Mouse (Mus musculus): Measurements from ENCODE around the gene Dnase1l1.

Gene Dnase1l1

DNA sequence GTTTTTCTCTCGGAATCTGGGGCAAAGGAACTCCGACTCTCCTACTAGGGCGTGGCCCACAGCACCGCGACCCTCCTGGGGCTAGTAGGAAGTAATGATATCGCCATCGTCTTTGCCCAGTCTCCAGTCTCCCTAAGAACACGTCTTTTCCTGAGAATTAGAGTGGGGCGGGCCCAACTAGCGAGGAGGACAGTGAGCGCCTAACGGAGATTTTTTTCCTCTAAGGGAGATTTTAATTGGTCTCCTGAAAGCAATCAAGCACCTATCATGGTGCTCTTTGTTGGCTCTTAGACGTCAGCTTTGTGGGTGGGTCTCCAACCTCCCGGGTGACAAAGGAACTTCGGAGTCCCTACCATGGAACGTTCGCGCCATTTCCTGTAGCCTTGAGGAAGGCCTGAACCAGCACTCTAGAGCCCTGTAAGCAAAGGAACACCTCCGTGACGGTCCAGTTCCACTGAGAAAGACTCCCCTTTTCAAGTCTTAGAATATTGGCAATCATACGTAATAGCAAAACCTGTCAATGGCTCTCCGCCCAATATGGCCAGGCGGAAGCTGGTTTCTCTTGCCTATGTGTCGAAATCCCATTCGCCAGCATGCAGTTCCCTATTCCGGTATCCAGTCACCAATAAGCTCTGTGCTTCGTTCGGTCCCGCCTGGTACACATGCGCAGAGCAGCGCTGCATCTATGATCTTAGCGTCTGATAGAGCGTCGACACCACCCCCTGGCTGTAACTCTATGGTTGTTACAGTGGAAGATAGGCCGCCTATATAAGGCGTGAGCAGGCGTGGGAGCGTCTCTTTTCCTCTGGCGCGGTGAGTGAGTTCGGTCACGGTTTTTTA lies 11.9 kb downstream of the Dnase1l1 start, which contains the start of gene Rpl10:
Gene Rpl10, plus strand, starts transcription at position 751 of the 840 bp plus-strand sequence.
- DNase-seq (ENCODE audit: low spot score) = peak; percentile 93

DNA sequence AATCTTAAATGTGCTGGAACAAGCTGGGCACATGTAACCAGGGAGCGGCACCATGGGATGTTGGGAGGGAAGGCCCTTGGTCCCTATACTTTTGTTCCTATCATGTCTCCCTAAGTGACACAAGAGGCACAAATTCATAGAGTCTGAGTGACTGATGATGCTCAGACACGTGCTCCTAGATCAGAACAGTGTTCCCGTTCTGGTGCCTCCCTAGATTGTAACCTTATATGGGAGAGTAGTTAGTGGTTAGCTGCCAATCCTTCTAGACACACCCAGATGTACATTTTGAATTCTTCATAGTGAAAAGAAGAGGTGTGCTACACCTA lies 12.4 kb downstream of the Dnase1l1 start:
- DNase-seq (ENCODE audit: low spot score) = no peak

DNA sequence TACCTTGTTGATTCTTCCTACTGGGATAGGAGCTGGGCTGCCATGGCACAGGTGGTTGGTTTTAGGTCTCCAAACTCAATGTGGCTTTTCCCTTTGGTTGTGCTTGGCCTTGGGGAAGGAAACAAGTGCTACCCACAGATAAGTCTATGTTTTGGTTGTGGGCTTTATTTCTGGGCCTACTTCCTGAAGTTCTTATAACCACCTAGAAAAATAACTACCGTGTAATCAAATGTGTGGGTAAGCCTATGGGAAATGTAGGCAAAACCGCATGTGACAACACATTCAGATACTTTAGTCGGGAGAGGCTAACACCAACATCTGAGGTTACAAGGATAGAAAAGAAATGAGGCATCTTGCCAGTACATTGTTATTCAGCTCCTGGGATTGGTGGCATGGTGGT lies 24.4 kb downstream of the Dnase1l1 start:
- no peak for DNase-seq (ENCODE audit: low spot score)

- DNase-seq (ENCODE audit: low spot score) = no peak
These were observed 27.1 kb downstream of the Dnase1l1 start for GRCm38 (mm10) chrX:74254888-74255565.

DNA sequence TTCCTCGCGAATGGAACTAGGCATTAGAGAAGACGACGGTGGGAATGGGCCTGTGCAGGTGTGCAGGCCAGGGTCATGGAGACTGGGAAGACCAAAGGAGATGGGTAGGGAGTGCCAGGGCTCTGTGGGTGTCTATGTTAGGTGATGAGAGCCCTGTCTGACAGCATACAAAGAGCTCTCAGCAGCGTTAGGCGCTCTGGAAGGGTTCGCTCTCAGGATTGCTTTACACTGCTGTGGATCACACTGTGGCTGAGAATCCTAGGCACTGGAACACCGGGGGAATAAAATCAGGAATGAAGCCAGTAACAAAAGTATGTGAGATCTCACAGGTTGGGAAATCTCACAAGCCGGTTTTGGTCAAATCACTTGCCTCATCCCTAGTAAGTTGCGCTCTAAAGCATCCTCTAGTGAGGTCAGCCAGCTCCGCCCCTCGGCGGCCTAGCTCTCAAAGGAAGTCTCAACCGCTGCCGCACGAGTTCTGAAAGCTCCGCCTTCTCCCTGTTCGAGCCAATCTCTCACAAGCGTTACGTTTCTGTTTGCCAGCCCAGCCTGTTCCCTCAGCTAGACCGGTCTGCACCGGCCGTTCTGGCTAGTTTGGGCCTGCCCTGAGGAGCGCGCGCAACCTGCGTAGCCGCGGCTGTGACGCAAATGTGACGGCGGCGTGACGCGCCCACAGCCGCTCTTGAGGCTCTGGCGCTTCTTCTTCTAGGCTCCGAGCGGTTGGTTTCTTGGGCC lies 27.8 kb downstream of the Dnase1l1 start, which contains the start of gene Emd:
Gene Emd, plus strand, starts transcription at position 535 of the 735 bp plus-strand sequence.
- DNase-seq (ENCODE audit: low spot score) = peak; percentile 84

GRCm38 (mm10) chrX:74249615-74250014 lies 32.5 kb downstream of the Dnase1l1 start, which contains the start of gene Flna:
TSS of gene Flna (minus strand) at chrX:74249820.
- peak; percentile 62 for DNase-seq (ENCODE audit: low spot score)

DNA sequence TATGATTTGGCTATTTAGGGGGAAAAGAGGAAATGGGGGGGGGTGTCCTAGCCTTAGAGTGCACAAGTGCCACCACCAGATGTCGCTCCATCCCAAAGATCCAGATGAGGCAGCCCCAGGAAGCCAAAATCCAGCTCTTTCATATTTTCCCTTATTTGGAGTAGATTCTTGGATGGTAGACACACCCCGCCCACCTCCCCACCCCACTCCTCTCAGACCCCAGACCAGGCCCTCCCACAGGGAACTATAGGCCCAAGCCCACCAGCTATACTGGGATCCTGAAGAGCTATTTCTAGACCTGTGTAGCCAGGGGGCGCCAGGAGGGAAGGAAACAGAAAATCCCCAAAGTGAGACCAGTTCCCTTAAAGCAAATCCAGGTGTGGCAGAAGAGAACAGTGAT lies 33.5 kb downstream of the Dnase1l1 start:
- DNase-seq (ENCODE audit: low spot score) = peak; percentile 79

GRCm38 (mm10) chrX:74246693-74247092 lies 35.4 kb downstream of the Dnase1l1 start:
- DNase-seq (ENCODE audit: low spot score) = no peak

DNA sequence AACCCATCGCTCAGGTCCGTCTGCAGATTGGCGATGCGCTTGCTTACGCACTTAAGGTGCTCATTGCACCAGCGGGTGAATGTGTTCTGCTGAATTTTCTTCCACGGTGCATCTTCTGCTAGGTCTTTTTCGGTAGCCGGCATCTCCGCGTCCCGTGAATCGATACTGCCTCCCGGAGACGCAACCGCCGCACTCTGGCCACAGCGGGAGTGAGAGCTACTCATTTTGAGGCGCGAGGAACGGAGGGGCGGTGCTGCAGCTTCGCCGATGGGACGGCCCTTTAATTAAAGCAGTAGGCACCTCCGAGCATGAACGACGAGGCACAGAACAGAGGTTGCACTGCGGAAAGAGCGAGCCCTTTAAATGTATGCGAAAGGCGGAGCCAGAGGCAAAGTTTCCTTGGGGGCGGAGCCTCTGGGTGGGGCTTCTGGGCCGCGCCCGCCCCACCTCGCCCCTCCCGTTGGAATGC lies 35.9 kb downstream of the Dnase1l1 start:
- DNase-seq (ENCODE audit: low spot score) = peak; percentile 91

DNA sequence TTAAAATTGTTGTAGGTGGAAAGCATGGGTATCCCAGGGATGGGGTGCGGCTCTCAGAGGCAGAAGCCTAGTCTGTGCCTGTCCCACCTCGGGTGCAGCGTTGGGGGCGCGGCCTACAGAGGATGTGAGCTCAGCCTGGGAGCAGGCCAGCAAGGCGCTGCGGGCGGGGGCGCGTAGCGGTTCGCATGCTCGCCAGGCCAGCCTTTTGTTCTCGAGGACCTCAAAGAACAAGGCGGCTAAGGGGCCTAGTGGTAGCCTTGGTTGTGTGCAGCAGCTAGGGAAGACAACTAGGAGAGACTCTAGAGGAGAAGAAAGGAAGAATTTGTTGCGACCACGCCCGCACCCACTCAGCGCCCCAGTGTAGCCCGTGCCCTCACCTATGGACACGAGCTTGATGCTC lies 36.5 kb downstream of the Dnase1l1 start:
- peak; percentile 70 for DNase-seq (ENCODE audit: low spot score)

DNA sequence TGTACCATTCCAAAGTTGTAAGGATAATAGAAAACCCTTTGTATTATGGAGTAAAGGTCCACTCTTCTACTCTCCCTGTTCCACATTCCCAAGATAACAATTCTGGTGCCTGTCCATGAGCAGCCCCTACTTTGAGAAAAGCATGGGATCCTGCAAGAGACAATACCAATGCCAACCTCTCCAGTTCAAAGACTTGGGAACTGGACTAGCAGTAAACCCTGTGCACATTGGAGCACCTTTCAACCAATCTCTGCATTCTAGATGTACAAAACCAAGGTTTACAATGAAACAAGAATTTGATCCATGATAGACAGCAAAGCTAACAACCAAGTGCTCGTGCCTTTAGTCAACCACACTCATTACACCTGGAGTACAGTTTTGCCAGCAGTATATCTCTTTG lies 37.0 kb downstream of the Dnase1l1 start:
- no peak for DNase-seq (ENCODE audit: low spot score)

DNA sequence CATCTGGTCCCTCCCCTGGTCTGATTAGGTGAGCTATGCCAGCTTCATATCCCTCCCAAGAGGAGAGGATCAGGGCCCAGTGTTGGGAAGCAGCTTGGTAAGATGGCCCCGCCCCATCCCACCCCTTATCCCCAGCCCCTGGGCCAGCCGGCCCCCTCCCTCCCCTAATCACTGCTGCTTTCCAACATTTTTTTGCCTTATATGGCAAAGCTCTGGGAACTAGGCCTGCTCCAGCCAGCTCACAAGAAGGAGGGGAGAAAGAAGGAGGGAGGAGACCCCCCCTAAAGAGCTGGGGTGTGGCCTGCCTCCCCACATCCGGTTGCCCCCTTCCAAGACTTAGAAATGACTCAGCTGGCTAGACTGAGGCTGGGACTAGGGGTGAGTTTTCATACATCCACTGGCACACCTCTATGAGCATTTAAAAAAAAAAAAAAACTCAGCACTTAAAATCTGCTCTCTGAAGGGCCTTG lies 37.5 kb downstream of the Dnase1l1 start:
- DNase-seq (ENCODE audit: low spot score) = peak; percentile 56

- no peak for DNase-seq (ENCODE audit: low spot score)
These were observed 38.3 kb downstream of the Dnase1l1 start for GRCm38 (mm10) chrX:74243807-74244206.

GRCm38 (mm10) chrX:74243396-74243795 lies 38.7 kb downstream of the Dnase1l1 start:
- DNase-seq (ENCODE audit: low spot score) = no peak

- DNase-seq (ENCODE audit: low spot score) = no peak
These were observed 41.8 kb downstream of the Dnase1l1 start for GRCm38 (mm10) chrX:74240332-74240731.

GRCm38 (mm10) chrX:74233196-74233595 lies 48.9 kb downstream of the Dnase1l1 start:
- DNase-seq (ENCODE audit: low spot score) = no peak

DNA sequence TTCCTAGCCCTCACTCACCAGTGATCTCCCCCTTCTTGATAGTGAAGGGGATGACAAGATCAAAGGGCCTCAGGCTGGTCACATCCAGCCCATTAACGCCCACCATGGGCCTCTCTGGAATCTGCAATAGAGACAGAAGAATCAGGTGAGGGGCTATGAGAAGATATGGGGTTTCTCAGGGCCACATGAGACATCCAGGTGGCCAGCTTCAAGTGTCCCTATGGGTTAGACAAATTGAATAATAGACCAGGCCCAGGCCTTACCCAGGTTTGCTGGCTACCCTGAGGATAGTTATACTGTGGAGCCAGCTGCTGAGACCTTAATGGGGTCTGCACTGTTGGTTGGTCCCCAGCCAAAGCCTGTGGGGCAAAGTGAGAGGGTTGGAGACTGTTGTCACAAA lies 52.1 kb downstream of the Dnase1l1 start:
- no peak for DNase-seq (ENCODE audit: low spot score)
